Mouse (Mus musculus) hindbrain, embryonic 16.5 days (tissue): ENCODE data around the gene Zkscan4. TPM values are rescaled to one million over a fixed set of nuclear protein-coding genes. Genes with fewer than 3 reads are reported as not detected.
A peak's percentile ranks its signal among the peaks of the same experiment; 100 is the strongest.
"Not testable (repeated sequence)": the region's sequence is repeated elsewhere in the genome, so short reads cannot be mapped to it uniquely, and the experiment has no call there.

Source experiments
- ATAC-seq: fragments of 200-750 bp; cut with Nextera tagmentation; 2 replicates; pipeline ENCODE4 v1.8.0; 2017; ENCODE audit warnings: moderate TSS enrichment, moderate library complexity
- H3K27ac ChIP-seq: fragments of 300-500 bp; sonication (generic); 2 replicates; pipeline ENCODE4 v1.5.1; 2014; ENCODE audit warnings: low read depth, mild to moderate bottlenecking, control low read depth, low read length, moderate library complexity
- H3K27me3 ChIP-seq: fragments of 300-500 bp; sonication (generic); replicated peaks from 2 replicates; pipeline ENCODE4 v1.6.1; 2014; ENCODE audit warnings: low read length; ENCODE audit not compliant: control insufficient read depth, insufficient read depth
- H3K36me3 ChIP-seq: fragments of 300-500 bp; sonication (generic); 2 replicates; pipeline ENCODE4 v1.6.1; 2014; ENCODE audit warnings: mild to moderate bottlenecking, low read length, moderate library complexity, mixed read lengths; ENCODE audit not compliant: control insufficient read depth, insufficient read depth
- H3K4me1 ChIP-seq: fragments of 300-500 bp; sonication (generic); 2 replicates; pipeline ENCODE4 v1.6.1; 2014; ENCODE audit warnings: low read depth, low read length; ENCODE audit not compliant: control insufficient read depth, insufficient read depth
- H3K4me2 ChIP-seq: fragments of 300-500 bp; sonication (generic); 2 replicates; pipeline ENCODE4 v1.6.1; 2014; ENCODE audit warnings: mild to moderate bottlenecking, low read length, control low read depth, moderate library complexity
- H3K4me3 ChIP-seq: fragments of 300-500 bp; sonication (generic); 2 replicates; pipeline ENCODE4 v1.5.1; 2014; ENCODE audit warnings: mild to moderate bottlenecking, low read length, control low read depth, moderate library complexity
- H3K9ac ChIP-seq: fragments of 300-500 bp; sonication (generic); 2 replicates; pipeline ENCODE4 v1.6.1; 2014; ENCODE audit warnings: low read depth, mild to moderate bottlenecking, control low read depth, low read length, moderate library complexity
- H3K9me3 ChIP-seq: fragments of 300-500 bp; sonication (generic); 2 replicates; pipeline ENCODE4 v1.6.1; 2014; ENCODE audit warnings: mild to moderate bottlenecking, low read length, moderate library complexity; ENCODE audit not compliant: control insufficient read depth
- WGBS: fragments of 180-500 bp; shearing (Covaris S2); extraction: QIAGEN DNeasy Blood & Tissue Kit; methylation state at CpG from one replicate; pipeline ENCODE4 v1.1.7; 2014; 5-methylcytosine and 5-hydroxymethylcytosine counted together
- polyA plus RNA-seq: library from polyadenylated mRNA; unstranded; fragments of >200 nt; fragmentation: Nextera tagmentation; extraction: Ambion mirVana; gene quantifications from 2 replicates; pipeline ENCODE4 v1.2.1, GENCODE M21; 2015

Zkscan4 gene
- polyA plus RNA-seq, 1 experiment from 2014 or later, result 10.8 TPM

- Histone ChIP-seq H3K27ac (no peak overlapping the region), H3K9me3 (no peaks in the 10 kb centered on the region), H3K27me3 (0 out of 2 replicates have a peak, but pooled peaks cover 8% of the 10 kb centered on the region), H3K4me1 (peaks cover 6% of the 10 kb centered on the region), H3K4me3 (no peak overlapping the region), H3K4me2 (no peak overlapping the region), H3K9ac (no peak overlapping the region), H3K36me3 (no peaks in the 10 kb centered on the region)
- 94% methylated on average over 3 of the region's 3 CpGs for WGBS
- ATAC-seq, result no peak
These were observed 24.6 kb upstream of the Zkscan4 start for GRCm38 (mm10) chr13:21454133-21454532.

DNA sequence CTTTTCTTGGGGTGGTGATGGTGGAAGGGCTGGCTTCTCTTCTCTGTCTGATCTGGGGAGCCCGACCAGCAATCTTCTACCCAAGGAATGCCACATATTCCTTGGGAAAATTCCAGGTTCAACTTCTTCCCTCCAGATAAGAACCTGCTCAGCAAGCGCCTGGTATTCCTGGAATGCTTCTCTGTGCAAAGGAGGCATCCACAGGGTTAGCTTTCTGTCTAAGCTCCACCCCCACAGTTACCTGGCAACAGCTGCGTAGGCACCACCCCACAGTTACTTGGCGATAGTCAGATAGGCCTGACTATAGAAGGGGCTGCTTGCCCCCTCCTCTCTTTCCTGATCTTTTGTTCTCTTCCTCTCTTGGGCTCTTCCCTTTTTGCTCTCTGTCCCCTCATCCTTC is 22.4 kb upstream of the Zkscan4 start:
- no peak for ATAC-seq
- H3K9me3 ChIP-seq, result no peaks in the 10 kb centered on the region
- H3K4me3 ChIP-seq, result no peak overlapping the region
- H3K4me2 ChIP-seq, result no peak overlapping the region
- no peaks in the 10 kb centered on the region for H3K36me3 ChIP-seq
- H3K9ac ChIP-seq, result no peak overlapping the region
- WGBS, result 13% methylated on average over 4 of the region's 4 CpGs
- no peak overlapping the region for H3K27ac ChIP-seq
- H3K27me3 ChIP-seq, result peaks cover 8% of the 10 kb centered on the region; the same call in 1 of the 2 replicates
- H3K4me1 ChIP-seq, result peaks cover 6% of the 10 kb centered on the region

- not testable (repeated sequence) for ATAC-seq, H3K9me3 ChIP-seq
- 52% methylated on average over 9 of the region's 9 CpGs for WGBS
These were observed 16.2 kb upstream of the Zkscan4 start for GRCm38 (mm10) chr13:21462516-21462915.

DNA sequence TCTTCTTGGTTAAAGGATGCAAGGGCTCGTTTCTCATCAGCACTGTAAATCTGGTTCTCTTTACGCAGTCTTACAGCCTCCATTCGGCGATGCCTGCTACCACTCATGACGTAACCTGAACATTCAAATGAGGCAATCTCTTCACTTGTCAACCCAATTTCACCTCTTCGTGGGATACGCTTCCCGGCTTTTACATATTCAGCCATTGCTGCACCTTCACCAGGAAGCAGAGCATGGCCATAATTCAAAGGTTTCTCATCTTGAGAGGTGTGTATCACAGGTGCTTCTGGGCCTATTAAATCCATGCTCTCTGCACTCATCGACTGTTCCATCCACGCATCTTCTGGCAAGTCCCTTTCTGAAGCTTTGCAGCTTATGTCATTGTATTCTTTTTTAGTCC is 11.4 kb upstream of the Zkscan4 start:
- H3K27me3 ChIP-seq, result no peaks in the 10 kb centered on the region
- no peaks in the 10 kb centered on the region for H3K4me1 ChIP-seq
- H3K4me2 ChIP-seq, result no peak overlapping the region
- no peak overlapping the region for H3K4me3 ChIP-seq
- WGBS, result 90% methylated on average over 10 of the region's 10 CpGs
- H3K27ac ChIP-seq, result no peak overlapping the region
- H3K9me3 ChIP-seq, result no peaks in the 10 kb centered on the region
- no peak overlapping the region for H3K9ac ChIP-seq
- no peak for ATAC-seq
- no peaks in the 10 kb centered on the region for H3K36me3 ChIP-seq

More at GRCm38 (mm10) chr13:21462516-21462915, 16.2 kb upstream of the Zkscan4 start:
- not testable (repeated sequence) for H3K4me1 ChIP-seq, H3K4me2 ChIP-seq, H3K27me3 ChIP-seq, H3K9ac ChIP-seq, H3K36me3 ChIP-seq, H3K27ac ChIP-seq, H3K4me3 ChIP-seq

DNA sequence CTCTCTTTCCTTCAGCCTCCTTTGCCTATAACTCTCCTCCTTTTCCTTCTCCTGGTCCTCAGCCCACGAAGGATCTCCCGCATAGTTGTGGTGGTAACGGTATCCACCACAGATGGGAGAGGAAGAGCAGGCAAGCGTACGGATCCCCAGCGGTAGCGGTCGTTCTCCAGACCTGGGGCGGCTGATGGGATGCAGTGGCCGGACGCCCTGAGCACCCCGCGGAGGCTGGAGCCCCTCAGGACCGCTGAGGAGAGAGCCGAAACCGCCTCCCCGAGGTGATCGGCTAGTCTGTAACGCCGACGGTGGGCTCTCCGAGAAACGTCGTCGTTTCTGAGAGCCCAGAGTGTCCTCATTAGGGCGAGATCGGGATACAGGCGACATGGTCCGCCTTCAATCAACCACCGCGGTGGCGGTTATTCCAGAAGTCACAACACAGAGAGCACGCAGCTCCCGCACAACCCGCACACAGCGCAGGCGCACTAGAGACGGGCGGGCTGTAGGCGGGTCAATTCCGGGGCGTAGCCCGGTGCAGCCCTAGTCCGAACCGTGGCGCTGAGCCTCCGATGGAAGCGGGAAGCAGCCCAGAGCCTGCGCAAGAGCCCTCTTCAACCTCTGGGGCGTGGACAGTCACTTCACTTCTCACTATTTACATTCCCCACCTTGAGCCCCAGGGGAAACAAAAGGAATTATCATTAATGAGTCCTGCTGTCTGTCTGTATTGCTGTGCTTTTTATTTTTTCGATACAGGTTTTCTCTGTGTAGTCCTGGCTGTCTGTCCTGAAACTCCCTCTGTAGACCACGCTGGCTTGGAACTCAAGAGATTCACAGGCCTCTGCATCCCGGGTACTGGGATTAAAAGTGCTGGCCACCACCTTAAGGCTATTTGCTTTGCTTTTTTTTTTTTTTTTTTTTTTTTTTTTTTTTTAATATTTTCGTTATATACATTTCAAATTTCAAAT is 10.4 kb upstream of the Zkscan4 start, which contains the start of gene Nkapl:
TSS of gene Nkapl (minus strand) at position 449 of the 959 bp plus-strand sequence.
- Histone ChIP-seq H3K9me3 (no peaks in the 10 kb centered on the region), H3K27me3 (no peaks in the 10 kb centered on the region), H3K9ac (peak within 1 kb of the TSS; percentile 83), H3K36me3 (no peaks in the 10 kb centered on the region), H3K4me3 (peak within 1 kb of the TSS; percentile 73), H3K27ac (peak within 1 kb of the TSS; percentile 77), H3K4me2 (peak within 1 kb of the TSS; percentile 93), H3K4me1 (no peaks in the 10 kb centered on the region)
- WGBS, result under 1% methylated on average over 54 of the region's 54 CpGs
- ATAC-seq, result peak; percentile 100

DNA sequence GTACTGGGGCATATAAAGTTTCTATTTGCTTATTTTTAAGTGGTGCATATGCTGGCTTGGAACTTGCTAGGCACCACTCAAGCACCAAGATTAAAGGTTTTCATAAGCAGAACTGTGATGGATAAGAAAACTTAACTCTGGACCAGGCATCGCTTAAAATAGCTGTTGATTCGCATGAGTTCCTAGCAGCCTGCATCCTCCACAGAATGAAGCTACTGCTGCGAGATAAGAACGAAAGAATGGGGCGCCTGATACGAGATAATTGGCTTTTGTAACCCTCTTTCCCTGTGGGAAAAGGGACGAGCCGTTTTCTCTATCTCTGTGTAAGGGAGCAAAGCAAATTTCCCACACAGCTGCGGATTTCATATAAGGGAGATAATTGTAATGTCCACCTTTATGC is 9.6 kb upstream of the Zkscan4 start:
- no peaks in the 10 kb centered on the region for H3K36me3 ChIP-seq
- H3K4me2 ChIP-seq, result peak overlapping the region; percentile 93
- no peaks in the 10 kb centered on the region for H3K27me3 ChIP-seq
- no peak overlapping the region for H3K27ac ChIP-seq
- no peak for ATAC-seq
- WGBS, result 29% methylated on average over 9 of the region's 9 CpGs
- no peaks in the 10 kb centered on the region for H3K9me3 ChIP-seq
- no peak overlapping the region for H3K4me3 ChIP-seq
- H3K4me1 ChIP-seq, result no peaks in the 10 kb centered on the region
- no peak overlapping the region for H3K9ac ChIP-seq

DNA sequence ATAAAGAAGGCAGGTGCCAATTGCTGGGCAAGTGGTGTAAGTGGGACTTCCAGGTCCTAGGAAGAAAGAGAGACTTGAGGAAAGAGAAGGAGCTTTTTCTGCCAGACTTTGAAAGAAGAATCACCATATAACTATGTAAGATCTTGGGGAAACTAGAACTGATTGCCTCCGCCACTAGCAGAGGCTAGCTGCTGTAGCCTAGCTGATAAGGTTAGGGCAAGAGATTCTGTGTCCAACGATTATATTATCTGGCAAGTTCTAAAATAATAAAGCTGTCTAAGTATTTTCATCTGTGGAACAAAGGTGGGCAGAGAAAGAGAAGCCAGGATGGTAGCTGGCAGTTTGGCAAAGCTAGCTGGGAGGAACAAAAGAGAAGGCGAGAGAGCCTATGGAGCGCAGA is 6.3 kb upstream of the Zkscan4 start:
- no peaks in the 10 kb centered on the region for H3K36me3 ChIP-seq
- WGBS, result 32% methylated on average over 4 of the region's 4 CpGs
- H3K4me1 ChIP-seq, result no peaks in the 10 kb centered on the region
- no peak overlapping the region for H3K4me2 ChIP-seq
- no peak overlapping the region for H3K27ac ChIP-seq
- no peak overlapping the region for H3K4me3 ChIP-seq
- H3K9ac ChIP-seq, result no peak overlapping the region; the same call in 1 of the 2 replicates
- ATAC-seq, result no peak
- no peaks in the 10 kb centered on the region for H3K27me3 ChIP-seq
- H3K9me3 ChIP-seq, result no peaks in the 10 kb centered on the region

GRCm38 (mm10) chr13:21486881-21487280 is 8.2 kb downstream of the Zkscan4 start:
- Histone ChIP-seq H3K9me3 (peaks cover 6% of the 10 kb centered on the region), H3K36me3 (peaks cover 20% of the 10 kb centered on the region), H3K4me3 (no peak overlapping the region), H3K27me3 (no peaks in the 10 kb centered on the region), H3K27ac (no peak overlapping the region), H3K9ac (no peak overlapping the region), H3K4me2 (no peak overlapping the region), H3K4me1 (no peaks in the 10 kb centered on the region)
- ATAC-seq, result no peak
- WGBS, result 94% methylated on average over 1 of the region's 1 CpGs

DNA sequence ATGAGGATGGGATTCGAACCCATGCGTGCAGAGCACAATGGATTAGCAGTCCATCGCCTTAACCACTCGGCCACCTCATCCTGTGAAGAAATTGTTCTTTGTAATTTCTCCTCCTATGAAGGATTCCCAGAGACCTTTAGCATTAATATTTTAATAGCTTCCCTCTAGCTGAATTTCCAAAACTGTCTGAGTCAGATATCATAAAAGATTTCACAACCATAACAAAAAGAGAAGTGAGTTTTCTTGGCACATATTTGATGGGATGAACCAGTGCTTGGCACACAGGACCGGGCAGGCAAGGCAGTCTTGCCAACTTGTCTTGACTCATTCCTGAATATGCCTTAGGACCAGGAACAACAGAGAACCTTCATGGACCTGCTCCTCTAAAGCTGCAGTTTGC is 14.1 kb downstream of the Zkscan4 start:
- Histone ChIP-seq H3K4me3 (no peak overlapping the region), H3K36me3 (0 out of 2 replicates have a peak, but pooled peaks cover under 1% of the 10 kb centered on the region), H3K9ac (no peak overlapping the region), H3K27me3 (no peaks in the 10 kb centered on the region), H3K9me3 (no peaks in the 10 kb centered on the region), H3K4me2 (no peak overlapping the region), H3K27ac (no peak overlapping the region), H3K4me1 (no peaks in the 10 kb centered on the region)
- no peak for ATAC-seq
- 97% methylated on average over 5 of the region's 5 CpGs for whole genome bisulfite sequencing
